Mouse (Mus musculus): ENCODE results near the gene Rps6ka2.
"Not testable (repeated sequence)": the region's sequence is repeated elsewhere in the genome, so short reads cannot be mapped to it uniquely, and the experiment has no call there.

Rps6ka2 gene

GRCm38 (mm10) chr17:7267843-7268242 is 97.9 kb downstream of the Rps6ka2 start:
- in situ Hi-C loops (cut with MboI, MseI), result no loop called here

GRCm38 (mm10) chr17:7269151-7269806 is 99.4 kb downstream of the Rps6ka2 start:
- in situ Hi-C loops (cut with MboI, MseI), result no loop called here

GRCm38 (mm10) chr17:7270506-7270905 is 100.6 kb downstream of the Rps6ka2 start:
- in situ Hi-C loops (cut with MboI, MseI), result loop anchor here (5.0 kb wide), 1 partner anchor 87 kb away; no protein-coding TSS in a partner anchor

- in situ Hi-C loops (cut with MboI, MseI), result loop anchor here (5.0 kb wide), 1 partner anchor 86 kb away; no protein-coding TSS in a partner anchor
Measured at GRCm38 (mm10) chr17:7271522-7272134, 101.7 kb downstream of the Rps6ka2 start.

DNA sequence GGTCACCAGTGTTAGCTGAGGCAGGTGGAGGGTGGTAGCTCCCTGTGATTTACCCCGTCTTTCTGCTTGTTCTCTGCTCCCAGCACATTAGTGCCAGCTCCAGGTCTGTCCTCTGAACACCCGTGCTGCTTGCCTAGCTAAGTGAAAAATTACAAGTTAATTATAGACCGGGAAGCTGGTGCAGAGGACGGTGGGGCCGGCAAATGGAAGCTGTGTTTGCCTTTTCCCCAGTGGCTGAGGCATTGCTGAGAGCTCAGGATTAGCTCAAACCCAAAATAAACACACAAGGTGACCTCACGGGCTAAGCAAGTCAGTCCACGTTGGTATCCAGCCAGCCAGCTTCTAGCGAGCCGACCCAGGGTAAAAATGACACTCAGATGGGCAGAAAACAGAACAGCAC is 103.1 kb downstream of the Rps6ka2 start:
- in situ Hi-C loops (cut with MboI, MseI), result loop anchor here (5.0 kb wide), 1 partner anchor 84 kb away; no protein-coding TSS in a partner anchor

- in situ Hi-C loops (cut with MboI, MseI), result loop anchor here (5.0 kb wide), 1 partner anchor 84 kb away; no protein-coding TSS in a partner anchor
Measured at GRCm38 (mm10) chr17:7273785-7274184, 103.9 kb downstream of the Rps6ka2 start.

GRCm38 (mm10) chr17:7278702-7279242 is 108.9 kb downstream of the Rps6ka2 start:
- in situ Hi-C loops (cut with MboI, MseI), result no loop called here

GRCm38 (mm10) chr17:7279251-7279650 is 109.3 kb downstream of the Rps6ka2 start:
- in situ Hi-C loops (cut with MboI, MseI), result no loop called here

GRCm38 (mm10) chr17:7284297-7284910 is 114.5 kb downstream of the Rps6ka2 start:
- in situ Hi-C loops (cut with MboI, MseI), result no loop called here

- in situ Hi-C loops (cut with MboI, MseI), result no loop called here
Measured at GRCm38 (mm10) chr17:7285292-7285691, 115.4 kb downstream of the Rps6ka2 start.

DNA sequence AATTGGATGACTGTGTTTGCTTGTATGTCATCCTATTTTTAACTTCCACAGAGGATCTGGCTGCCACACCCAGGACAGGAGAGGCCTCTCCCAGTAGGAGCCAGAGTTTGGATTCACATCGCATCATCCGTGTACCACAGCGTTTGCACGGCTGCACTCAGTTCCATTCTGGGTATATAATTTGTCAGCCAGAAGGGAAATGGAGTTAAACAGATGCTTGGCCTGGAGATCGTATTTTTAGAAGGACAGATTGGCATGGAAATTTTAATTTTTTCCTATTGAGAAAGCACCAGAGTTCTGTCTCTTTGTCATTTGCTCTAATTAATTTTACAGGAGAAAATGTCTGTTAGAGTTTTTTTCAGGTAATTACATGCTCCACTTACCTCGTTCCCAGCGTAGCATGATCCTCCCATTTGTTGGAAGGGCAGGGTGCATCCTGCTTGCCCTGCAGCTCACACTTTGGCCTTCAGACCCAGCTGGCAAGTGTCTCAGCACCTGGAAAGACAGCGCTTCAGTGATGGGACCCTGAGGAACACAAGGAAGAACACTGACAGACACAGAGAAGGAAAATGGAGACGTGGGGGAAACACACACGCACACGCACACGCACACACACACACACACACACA is 116.6 kb downstream of the Rps6ka2 start:
- in situ Hi-C loops (cut with MboI, MseI), result no loop called here

DNA sequence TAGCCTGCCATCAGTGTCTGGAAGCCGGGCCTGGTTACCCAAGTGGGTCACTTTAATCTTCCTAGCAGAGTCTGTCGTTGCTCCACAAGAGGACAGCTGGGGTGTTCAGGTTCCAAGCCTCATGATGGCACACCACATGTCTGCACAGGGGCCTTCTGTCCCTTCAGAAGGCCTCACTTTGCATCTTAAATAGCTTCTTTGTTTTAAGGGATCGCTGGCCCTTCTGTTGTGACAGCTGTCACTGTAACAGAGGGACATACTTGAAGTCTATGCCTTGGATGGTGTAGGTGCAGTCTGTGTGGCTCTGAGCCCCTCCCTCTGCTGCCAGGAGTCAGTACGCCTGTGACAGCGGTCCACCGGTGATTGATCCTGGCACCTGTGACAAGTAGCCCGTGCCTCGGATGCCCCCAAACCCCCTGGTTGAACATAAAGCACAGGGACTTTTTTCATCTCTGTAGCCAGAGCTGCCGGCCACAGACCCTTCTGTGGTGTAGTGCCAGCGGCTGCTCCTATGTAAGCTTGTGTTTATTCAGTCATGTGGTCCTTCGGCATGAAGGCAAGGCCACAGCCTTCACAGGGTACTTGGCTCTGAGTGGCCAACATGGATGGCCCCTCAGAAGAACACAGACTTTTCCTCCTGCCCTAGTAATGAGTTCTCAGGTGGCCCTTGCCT is 122.2 kb downstream of the Rps6ka2 start:
- in situ Hi-C loops (cut with MboI, MseI), result loop anchor here (10.0 kb wide), 1 partner anchor 233 kb away; no protein-coding TSS in a partner anchor

GRCm38 (mm10) chr17:7306278-7307196 is 136.6 kb downstream of the Rps6ka2 start:
- in situ Hi-C loops (cut with MboI, MseI), result loop anchor here (5.0 to 10.0 kb wide), 3 partner anchors 111 to 238 kb away; no protein-coding TSS in a partner anchor

DNA sequence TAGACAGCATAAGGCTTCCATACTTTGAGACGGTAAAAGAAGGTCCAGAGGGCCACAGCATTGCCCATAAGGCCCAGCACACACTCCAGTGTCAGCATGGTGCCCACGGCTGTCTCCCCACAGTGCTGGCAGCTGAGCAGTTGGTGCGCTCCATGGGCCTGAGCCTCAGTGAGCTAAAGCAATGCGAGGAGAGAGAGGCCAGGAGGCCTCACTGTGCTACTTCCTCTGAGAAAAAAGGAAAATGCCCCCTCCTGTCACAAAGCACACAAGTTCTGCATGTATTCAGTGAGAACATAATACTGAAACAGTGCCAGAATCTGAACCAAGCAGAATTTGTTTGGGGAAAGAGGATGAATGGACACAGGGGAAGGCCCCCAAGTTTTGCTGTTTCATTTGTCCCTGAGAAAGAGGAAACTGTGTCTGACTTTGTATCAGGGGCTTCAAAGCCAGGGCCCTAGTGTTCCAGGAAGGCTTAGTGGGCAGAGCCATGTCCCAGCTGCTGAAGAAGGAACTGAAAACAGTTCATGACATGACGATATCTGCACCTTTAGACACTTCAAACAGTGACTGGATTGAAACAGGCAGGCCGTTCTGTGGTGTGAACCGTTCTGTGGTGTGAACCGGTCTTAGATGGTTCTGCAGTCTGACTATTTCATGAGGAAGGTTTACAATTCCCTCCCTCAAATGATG is 145.9 kb downstream of the Rps6ka2 start:
- in situ Hi-C loops (cut with MboI, MseI), result not testable (repeated sequence)

- in situ Hi-C loops (cut with MboI, MseI), result not testable (repeated sequence)
Measured at GRCm38 (mm10) chr17:7319789-7320188, 149.9 kb downstream of the Rps6ka2 start.

DNA sequence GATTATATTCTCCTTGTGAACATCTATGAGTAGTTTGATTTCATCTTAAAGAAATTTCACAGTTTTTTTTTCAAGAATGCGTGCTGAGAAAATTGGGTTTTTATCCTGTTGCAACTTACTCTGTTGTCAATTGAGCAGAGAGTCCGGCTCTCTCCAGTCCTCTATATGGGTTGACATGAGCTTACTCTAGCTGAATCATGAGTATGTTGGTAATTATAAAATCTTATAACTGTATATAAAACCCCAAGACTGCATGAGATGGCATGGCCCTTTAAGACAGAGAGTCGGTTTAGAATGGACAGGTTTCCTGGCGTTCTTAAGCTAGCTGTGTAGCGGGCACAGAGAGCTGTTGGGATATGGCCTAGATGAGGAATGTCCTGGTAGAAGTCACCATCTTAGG is 154.4 kb downstream of the Rps6ka2 start, which contains the start of gene Tcp10a:
Tcp10a (plus strand) TSS at position 301 of the 400 bp plus-strand sequence.
- in situ Hi-C loops (cut with MboI, MseI), result not testable (repeated sequence)

GRCm38 (mm10) chr17:7326415-7326814 is 156.5 kb downstream of the Rps6ka2 start:
- in situ Hi-C loops (cut with MboI, MseI), result not testable (repeated sequence)

DNA sequence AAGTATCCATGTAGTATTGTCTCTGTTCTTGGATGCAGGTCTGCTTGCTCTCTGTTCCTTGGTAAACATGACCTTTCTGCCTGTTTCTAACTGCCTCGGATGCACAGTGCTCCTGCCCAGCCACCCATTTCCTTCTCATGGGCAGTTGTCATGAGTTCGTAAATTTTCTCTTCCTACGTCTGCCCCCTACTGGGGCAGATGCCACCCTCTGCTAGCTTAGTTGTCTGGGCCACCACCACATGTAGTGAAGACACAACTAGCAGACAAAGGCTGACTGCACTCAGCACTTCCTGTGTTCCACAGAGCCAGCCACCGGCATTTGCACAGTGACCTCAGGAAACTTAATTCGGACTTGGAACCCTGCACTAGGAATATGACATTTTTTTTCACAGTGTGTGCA is 162.8 kb downstream of the Rps6ka2 start:
- in situ Hi-C loops (cut with MboI, MseI), result not testable (repeated sequence)

- in situ Hi-C loops (cut with MboI, MseI), result not testable (repeated sequence)
Measured at GRCm38 (mm10) chr17:7337381-7337780, 167.5 kb downstream of the Rps6ka2 start.

All from regulatory T cell (primary cell).